Mouse (Mus musculus) forebrain, postnatal 0 days (tissue): ENCODE data around the gene Gpr146. TPM values are rescaled to one million over a fixed set of nuclear protein-coding genes. Genes with fewer than 3 reads are reported as not detected.

Experiments used
- ATAC-seq: fragments of 200-750 bp; cut with Nextera tagmentation; 2 replicates; pipeline ENCODE4 v1.8.0; 2017; ENCODE audit warnings: mild to moderate bottlenecking, moderate library complexity
- DNase-seq: peaks from one replicate; pipeline ENCODE4 v3.0.0-alpha.2; 2015
- H3K27ac ChIP-seq: fragments of 300-500 bp; sonication (generic); 2 replicates; pipeline ENCODE4 v1.5.1; 2014; ENCODE audit warnings: low read depth, mild to moderate bottlenecking, antibody characterized with exemption, low read length, moderate library complexity, mixed read lengths
- H3K27me3 ChIP-seq: fragments of 300-500 bp; sonication (generic); 2 replicates; pipeline ENCODE4 v1.6.1; 2014; ENCODE audit warnings: mild to moderate bottlenecking, low read length, mixed read lengths; ENCODE audit not compliant: insufficient read depth
- H3K36me3 ChIP-seq: fragments of 300-500 bp; sonication (generic); 2 replicates; pipeline ENCODE4 v1.6.1; 2014; ENCODE audit warnings: mild to moderate bottlenecking, moderate library complexity; ENCODE audit not compliant: insufficient read depth
- H3K4me1 ChIP-seq: fragments of 300-500 bp; sonication (generic); 2 replicates; pipeline ENCODE4 v1.6.1; 2014; ENCODE audit warnings: antibody characterized with exemption; ENCODE audit not compliant: insufficient read depth
- H3K4me2 ChIP-seq: fragments of 300-500 bp; sonication (generic); 2 replicates; pipeline ENCODE4 v1.6.1; 2014; ENCODE audit warnings: low read depth, mild to moderate bottlenecking, moderate library complexity
- H3K4me3 ChIP-seq: fragments of 300-500 bp; sonication (generic); 2 replicates; pipeline ENCODE4 v1.5.1; 2014; ENCODE audit warnings: low read depth, low read length, mixed read lengths
- H3K9ac ChIP-seq: fragments of 300-500 bp; sonication (generic); 2 replicates; pipeline ENCODE4 v1.6.1; 2014; ENCODE audit warnings: mild to moderate bottlenecking
- H3K9me3 ChIP-seq: fragments of 300-500 bp; sonication (generic); 2 replicates; pipeline ENCODE4 v1.6.1; 2016; ENCODE audit warnings: low read length
- CTCF ChIP-seq: sonication (generic); IDR thresholded peaks from 2 replicates; pipeline ENCODE4 v1.5.1; 2016; ENCODE audit warnings: antibody characterized with exemption, control low read depth, low read depth
- WGBS: fragments of 180-500 bp; shearing (Covaris S2); extraction: QIAGEN DNeasy Blood & Tissue Kit; methylation state at CpG from one replicate; pipeline ENCODE4 v1.1.7; 2014; 5-methylcytosine and 5-hydroxymethylcytosine counted together
- polyA plus RNA-seq: library from polyadenylated mRNA; unstranded; fragments of >200 nt; fragmentation: Nextera tagmentation; extraction: Ambion mirVana; gene quantifications from 2 replicates; pipeline ENCODE4 v1.2.1, GENCODE M21; 2015
- total RNA-seq: library from RNA; depleted of rRNA; stranded (reverse); fragments of >200 nt; gene quantifications from 2 replicates; pipeline ENCODE4 v1.2.3, GENCODE M21; 2014

The Gpr146 gene
- total and polyA plus RNA-seq, 2 experiments from 2014 or later, result 2.8 to 3.2 TPM

DNA sequence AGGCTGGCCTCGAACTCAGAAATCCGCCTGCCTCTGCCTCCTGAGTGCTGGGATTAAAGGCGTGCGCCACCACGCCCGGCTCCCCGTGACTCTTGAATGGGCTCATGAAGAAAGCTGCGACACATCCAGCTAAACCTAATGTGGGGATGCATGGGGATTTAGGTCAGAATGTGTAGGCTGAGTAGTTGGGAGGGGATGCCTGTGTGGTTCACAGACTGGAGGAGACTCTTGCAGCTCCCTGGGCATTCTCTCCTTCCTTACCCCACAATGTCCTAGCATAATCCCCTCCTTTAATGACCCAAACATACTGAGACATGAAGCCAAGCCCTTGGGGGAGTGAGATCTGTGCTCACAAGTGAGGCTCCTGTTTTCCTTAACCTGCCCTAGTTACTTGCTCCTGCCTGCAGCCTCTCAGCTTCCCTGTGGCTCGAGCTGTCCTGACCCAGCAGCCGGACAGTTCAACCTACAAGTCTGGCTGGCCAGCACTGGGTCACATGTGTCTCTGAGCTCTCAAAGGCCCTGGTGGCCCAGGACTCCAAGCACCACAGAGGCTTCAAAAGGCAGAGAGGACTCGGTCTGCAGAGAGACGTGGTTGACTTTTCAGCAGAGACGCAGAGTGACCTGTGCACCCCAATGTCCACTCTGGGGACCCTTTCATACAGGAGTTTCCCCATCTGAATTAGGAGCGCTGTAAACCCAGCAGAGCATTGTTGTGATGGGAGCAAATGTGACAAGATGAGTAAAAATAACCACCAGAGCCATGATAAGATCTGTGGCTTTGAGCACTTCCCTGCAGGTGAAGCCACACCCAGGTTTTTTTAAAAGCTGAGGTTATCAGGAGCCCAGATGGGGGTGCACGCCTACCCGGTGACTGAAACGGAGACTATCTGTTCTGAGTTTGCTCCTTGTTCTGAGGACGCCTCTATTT lies 4.4 kb downstream of the Gpr146 start:
- no peak overlapping the region for H3K27ac ChIP-seq
- no peaks in the 10 kb centered on the region for H3K27me3 ChIP-seq
- H3K9ac ChIP-seq, result no peak overlapping the region
- DNase-seq (no peak), ATAC-seq (no peak)
- H3K4me2 ChIP-seq, result no peak overlapping the region
- no peak for TF ChIP-seq CTCF
- 83% methylated on average over 18 of the region's 18 CpGs for WGBS
- no peaks in the 10 kb centered on the region; the same call in 1 of the 2 replicates for H3K4me1 ChIP-seq
- H3K36me3 ChIP-seq, result no peaks in the 10 kb centered on the region
- H3K4me3 ChIP-seq, result no peak overlapping the region
- no peaks in the 10 kb centered on the region for H3K9me3 ChIP-seq

DNA sequence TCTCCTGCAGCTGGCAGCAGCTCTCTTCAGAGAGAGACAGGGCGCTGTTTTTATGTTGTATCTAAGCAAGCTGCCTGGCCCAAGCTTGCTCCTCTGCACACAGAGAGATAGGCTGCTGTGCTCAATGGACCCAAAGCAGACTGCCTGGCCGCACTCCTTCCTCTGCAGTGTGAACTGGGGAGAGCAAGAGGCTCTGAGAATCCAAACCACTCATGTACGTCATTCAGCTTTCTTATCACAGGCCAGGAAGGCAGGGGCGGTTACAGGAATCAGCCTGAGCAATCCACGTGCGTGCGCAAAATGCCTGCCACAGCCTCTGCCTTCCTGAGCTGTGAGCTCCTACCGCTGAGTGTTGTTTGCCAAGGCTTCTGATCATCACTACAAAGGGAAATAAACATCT lies 5.3 kb downstream of the Gpr146 start:
- TF ChIP-seq CTCF, result no peak
- Histone ChIP-seq H3K4me1 (no peaks in the 10 kb centered on the region; the same call in 1 of the 2 replicates), H3K27ac (peak overlapping the region; percentile 21; the same call in 1 of the 2 replicates), H3K9ac (no peak overlapping the region), H3K36me3 (no peaks in the 10 kb centered on the region), H3K4me3 (no peak overlapping the region), H3K4me2 (no peak overlapping the region), H3K9me3 (no peaks in the 10 kb centered on the region), H3K27me3 (no peaks in the 10 kb centered on the region)
- ATAC-seq (no peak), DNase-seq (no peak)
- 71% methylated on average over 8 of the region's 8 CpGs for WGBS

GRCm38 (mm10) chr5:139383234-139383633 lies 5.7 kb downstream of the Gpr146 start:
- ATAC-seq (no peak), DNase-seq (no peak)
- WGBS, result 77% methylated on average over 9 of the region's 9 CpGs
- H3K27me3 ChIP-seq, result no peaks in the 10 kb centered on the region
- H3K9ac ChIP-seq, result no peak overlapping the region
- H3K4me1 ChIP-seq, result no peaks in the 10 kb centered on the region; the same call in 1 of the 2 replicates
- H3K9me3 ChIP-seq, result no peaks in the 10 kb centered on the region
- no peaks in the 10 kb centered on the region for H3K36me3 ChIP-seq
- H3K4me2 ChIP-seq, result no peak overlapping the region
- peak overlapping the region; percentile 21; the same call in 1 of the 2 replicates for H3K27ac ChIP-seq
- TF ChIP-seq CTCF, result no peak
- no peak overlapping the region for H3K4me3 ChIP-seq

DNA sequence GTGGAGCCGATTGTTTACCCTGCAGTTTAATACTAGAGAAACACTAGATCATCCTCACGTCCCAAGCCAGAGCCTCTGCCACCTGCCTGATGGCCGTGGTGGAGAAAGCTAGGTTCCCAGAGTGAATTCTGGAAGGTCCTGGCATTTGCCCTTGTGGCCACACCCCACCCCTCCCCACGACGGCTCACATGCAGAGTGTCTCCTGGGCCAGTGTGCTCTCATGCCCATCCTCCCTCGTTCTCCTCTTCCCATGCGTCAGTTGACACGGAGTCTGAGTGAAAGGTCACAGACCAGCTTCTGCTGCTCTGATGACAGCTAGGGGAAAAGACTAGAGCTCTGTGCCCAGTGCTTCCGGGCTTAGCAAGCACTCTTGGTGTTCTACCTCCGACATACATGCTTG lies 7.0 kb downstream of the Gpr146 start:
- Histone ChIP-seq H3K27me3 (no peaks in the 10 kb centered on the region), H3K36me3 (no peaks in the 10 kb centered on the region), H3K9me3 (no peaks in the 10 kb centered on the region), H3K9ac (no peak overlapping the region), H3K4me1 (peaks cover 4% of the 10 kb centered on the region; the same call in 1 of the 2 replicates), H3K4me2 (no peak overlapping the region), H3K27ac (no peak overlapping the region), H3K4me3 (no peak overlapping the region)
- ATAC-seq (no peak), DNase-seq (no peak)
- 83% methylated on average over 10 of the region's 10 CpGs for WGBS
- no peak for TF ChIP-seq CTCF

DNA sequence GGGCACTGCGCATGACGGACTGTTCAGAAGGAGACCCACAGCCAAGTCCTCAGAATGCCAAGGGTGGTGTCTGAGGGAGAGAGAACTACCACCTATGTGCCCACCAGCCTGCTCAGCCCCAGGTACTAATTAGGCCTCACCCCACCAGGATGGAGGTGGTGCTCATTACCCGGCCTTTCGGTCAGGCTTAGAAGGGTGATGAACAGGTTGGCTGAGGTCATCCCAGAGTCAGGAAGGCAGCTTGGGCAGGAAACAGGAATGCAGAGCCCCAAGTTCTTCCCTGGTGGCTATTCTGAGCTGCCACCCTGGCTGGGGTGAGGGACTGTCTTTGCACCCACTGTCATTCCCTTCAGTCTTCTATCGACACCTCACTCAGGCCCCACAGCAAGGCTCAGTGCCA lies 8.6 kb downstream of the Gpr146 start:
- no peak overlapping the region for H3K27ac ChIP-seq
- ATAC-seq (no peak), DNase-seq (no peak)
- 94% methylated on average over 5 of the region's 5 CpGs for WGBS
- no peak overlapping the region for H3K4me2 ChIP-seq
- no peaks in the 10 kb centered on the region for H3K9me3 ChIP-seq
- no peak for TF ChIP-seq CTCF
- no peak overlapping the region for H3K4me3 ChIP-seq
- H3K36me3 ChIP-seq, result no peaks in the 10 kb centered on the region
- 0 out of 2 replicates have a peak, but pooled peaks cover 4% of the 10 kb centered on the region for H3K4me1 ChIP-seq
- no peak overlapping the region for H3K9ac ChIP-seq
- H3K27me3 ChIP-seq, result no peaks in the 10 kb centered on the region

DNA sequence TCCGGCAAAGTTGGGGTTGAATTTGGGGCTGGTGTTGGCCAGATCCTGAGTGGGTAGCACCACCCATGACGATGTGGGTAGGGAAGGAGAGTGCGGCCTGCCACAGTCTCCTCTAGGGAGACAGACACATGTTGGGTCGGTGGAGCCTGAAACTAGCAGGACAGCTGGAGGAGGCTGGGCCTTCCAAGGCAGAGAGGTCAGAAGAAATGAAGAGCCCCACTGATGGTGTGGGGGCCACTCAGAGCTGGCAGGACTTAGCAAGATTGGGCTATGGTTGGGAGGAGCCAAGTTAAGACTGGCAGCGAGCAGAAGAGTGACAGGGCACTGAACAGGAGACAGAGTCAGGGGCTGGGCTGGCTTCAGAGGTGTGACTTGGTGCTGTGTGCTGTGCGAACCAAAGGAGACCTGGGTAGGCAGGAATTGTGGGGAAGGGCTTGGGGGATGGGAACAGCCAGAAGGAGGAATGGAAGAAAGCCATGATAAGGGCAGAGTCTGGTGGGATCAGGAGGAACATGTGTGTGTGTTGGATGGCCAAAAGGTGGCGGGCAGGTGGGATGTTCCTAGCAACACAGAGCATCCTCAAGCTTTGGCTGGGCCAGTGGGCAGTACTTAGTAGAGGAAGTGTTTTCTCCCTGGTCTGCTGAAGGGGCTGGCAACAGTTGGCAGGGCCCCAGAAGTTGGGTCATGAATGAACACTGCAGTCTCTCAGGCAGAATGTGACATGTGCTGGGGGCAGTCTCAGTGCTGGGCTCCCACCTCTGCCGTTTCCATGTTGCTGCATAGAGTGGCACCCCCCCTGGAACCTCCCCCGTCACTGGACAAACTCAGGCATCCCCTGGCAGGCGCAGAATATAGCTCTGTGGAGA lies 10.1 kb downstream of the Gpr146 start:
- no peak overlapping the region for H3K4me2 ChIP-seq
- H3K4me1 ChIP-seq, result 0 out of 2 replicates have a peak, but pooled peaks cover 4% of the 10 kb centered on the region
- H3K9ac ChIP-seq, result no peak overlapping the region
- no peak overlapping the region for H3K4me3 ChIP-seq
- WGBS, result 77% methylated on average over 10 of the region's 10 CpGs
- H3K27me3 ChIP-seq, result no peaks in the 10 kb centered on the region
- no peaks in the 10 kb centered on the region for H3K36me3 ChIP-seq
- peak; percentile 32 for DNase-seq
- peak; percentile 35 for ATAC-seq
- H3K9me3 ChIP-seq, result no peaks in the 10 kb centered on the region
- TF ChIP-seq CTCF, result no peak
- H3K27ac ChIP-seq, result no peak overlapping the region
